Mouse (Mus musculus) CD4-positive, CD25-positive, alpha-beta regulatory T cell, adult 4 months (primary cell): ENCODE measurements around the gene Fermt2. TPM values are rescaled to one million over a fixed set of nuclear protein-coding genes. Genes with fewer than 3 reads are reported as not detected.

Experiments used
- ATAC-seq: one replicate; pipeline ENCODE4 v1.8.0; 2017
- polyA plus RNA-seq, 2 experiments: library from polyadenylated mRNA; unstranded; fragments of 100-300 nt; shearing (Covaris generic); gene quantifications; one replicate each; pipeline ENCODE4 v1.2.1; 2017

Gene Fermt2
- polyA plus RNA-seq, 2 experiments from 2014 or later = not detected

DNA sequence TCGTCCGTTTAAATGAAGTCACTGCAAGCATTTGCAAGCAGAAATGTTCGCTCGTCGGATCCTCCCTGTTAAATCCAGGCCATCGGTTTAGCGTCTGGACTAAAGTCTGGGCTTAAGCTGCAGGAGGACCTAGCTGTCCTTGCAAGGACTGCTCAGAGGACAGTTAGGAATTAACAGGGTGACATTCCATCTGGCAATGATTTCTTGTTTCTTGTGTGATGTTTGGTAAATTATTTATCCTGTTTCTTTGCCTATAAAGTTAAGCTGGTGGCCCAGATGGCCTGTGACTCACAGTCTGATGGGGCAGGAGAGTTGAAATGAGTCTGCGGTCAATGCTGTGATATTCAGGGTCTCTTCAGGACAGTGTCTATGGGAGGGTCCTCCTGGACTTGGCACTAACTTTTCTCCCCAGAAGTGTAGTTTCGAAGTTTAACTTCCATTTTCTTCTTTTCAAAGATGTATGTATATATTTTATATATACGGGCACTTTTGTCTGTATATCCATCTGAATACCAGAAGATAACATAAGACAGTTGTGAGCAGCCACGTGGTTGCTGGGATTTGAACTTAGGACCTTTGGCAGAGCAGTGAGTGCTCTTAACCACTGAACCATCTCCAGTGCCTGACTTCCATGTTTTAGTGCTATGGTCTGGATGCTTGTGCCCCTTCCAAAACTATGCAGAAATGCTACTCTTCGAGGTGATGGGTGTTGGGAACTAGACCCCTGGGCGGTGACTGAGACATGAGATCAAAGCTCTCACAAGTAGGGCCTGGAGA, 99.7 kb downstream of the Fermt2 start:
- no peak for ATAC-seq

DNA sequence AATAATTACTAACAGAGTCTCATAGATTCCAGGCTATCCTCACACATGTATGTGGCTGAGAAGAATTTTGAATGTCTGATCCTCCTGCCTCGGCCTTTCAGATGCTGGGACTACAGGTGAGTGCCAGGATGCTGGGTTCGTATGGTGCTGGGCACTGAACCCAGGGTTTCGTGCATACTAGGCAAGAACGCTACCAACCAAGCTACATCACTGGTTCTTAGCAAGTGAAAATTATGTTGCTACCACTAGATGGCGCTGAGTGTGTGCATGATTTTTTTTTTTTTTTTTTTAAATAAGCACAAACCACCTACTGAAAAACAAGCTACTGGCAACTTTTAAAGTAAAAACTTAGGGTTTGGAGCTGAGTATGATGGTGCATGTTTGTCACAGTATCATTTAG, 106.7 kb downstream of the Fermt2 start:
- ATAC-seq = no peak

DNA sequence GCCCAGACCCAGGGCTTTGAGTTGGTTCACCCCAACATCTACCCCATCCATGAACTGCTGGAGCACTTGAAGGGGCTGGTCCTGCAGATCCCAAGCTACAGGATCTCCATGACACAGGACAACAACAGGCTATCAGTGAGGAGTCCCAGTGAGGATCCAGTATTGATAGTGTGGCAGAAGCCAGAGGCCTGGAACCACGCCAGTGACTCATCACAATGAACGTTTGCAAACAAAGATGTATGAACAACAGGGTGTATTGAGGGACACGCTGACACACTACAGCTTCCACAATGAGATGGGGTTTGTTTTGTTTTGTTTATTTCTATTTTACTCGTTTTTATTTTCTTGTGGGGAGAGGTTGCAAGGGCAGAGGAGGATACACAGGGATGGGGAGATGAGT, 107.5 kb downstream of the Fermt2 start:
- no peak for ATAC-seq

DNA sequence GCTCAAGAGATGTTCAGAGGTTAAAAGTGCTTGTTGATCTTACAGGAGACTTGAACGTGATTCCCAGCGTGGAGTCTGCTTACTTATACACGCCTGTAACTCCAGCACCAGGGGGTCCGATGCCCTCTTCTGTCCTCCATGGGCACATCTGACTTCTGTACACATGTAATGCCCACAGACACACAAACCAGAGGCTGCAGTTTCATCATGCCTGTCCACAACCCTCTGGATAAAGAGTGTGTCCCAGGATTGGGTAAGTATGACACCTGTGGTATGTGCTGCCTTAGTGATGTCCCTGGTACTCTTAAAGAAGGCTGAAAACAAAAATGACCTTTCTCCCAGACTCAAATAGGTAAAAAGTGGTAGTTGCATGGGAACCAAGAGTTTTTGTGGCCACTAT, 110.6 kb downstream of the Fermt2 start:
- ATAC-seq = no peak

DNA sequence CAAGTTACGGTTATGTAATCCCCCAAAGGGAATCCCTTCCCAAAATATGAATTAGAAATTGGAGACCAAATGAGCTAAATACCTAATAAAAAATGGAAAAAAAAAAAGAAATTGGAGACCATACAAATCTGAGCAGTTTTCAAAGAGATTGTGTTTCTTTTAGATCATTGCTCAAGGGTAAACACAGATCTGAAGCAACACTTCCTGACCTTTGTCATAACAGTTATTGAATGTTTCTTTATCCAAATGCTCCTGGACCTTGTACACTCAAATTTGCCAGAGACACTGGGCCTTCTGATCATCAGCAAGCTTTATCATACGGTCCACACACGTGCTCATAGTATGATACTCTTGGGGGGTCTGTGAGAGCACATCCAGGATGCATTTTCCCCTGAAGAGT, 111.4 kb downstream of the Fermt2 start:
- ATAC-seq = no peak

DNA sequence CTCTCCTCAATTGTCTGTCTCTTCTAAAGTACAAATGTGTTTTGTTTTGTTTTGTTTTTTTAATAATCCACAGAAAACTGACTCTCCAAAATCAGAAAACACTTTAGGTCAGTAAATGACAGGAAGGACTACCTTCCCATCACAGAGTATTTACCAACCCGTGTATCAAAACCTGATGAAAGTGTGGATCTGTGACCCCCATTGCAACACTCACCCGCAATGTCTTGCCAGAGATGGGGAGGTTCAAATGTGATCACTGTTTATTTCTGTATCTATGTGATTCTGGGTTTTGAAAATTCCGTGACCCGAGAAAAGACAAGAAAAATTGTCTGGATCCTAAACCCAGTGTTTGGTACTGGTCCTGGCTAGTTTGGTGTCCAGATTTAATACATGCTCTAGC, 113.7 kb downstream of the Fermt2 start:
- no peak for ATAC-seq

Other genes starting within 250 kb of the Fermt2 start
- gene Ero1l, start 211.3 kb downstream of the Fermt2 start, polyA plus RNA-seq = 10 to 100 TPM; 17.8 to 28.1 TPM
- 100 to 1,000 TPM; 131 to 179 TPM for gene Psmc6, start 200.3 kb downstream of the Fermt2 start, polyA plus RNA-seq
- 10 to 100 TPM; 18.3 to 23.8 TPM for gene Styx, start 179.0 kb downstream of the Fermt2 start, polyA plus RNA-seq
- gene Gnpnat1, start 125.2 kb downstream of the Fermt2 start, polyA plus RNA-seq = 10 to 100 TPM; 68.3 to 79.2 TPM
- gene Ddhd1, start 128.0 kb upstream of the Fermt2 start, polyA plus RNA-seq = 10 to 100 TPM in 1 of 2 experiments, 1 to 10 TPM in 1; 8.5 to 16.3 TPM